Mouse (Mus musculus): ENCODE results near the gene Kif1c.
"Not testable (repeated sequence)": the region's sequence is repeated elsewhere in the genome, so short reads cannot be mapped to it uniquely, and the experiment has no call there.

The Kif1c gene

DNA sequence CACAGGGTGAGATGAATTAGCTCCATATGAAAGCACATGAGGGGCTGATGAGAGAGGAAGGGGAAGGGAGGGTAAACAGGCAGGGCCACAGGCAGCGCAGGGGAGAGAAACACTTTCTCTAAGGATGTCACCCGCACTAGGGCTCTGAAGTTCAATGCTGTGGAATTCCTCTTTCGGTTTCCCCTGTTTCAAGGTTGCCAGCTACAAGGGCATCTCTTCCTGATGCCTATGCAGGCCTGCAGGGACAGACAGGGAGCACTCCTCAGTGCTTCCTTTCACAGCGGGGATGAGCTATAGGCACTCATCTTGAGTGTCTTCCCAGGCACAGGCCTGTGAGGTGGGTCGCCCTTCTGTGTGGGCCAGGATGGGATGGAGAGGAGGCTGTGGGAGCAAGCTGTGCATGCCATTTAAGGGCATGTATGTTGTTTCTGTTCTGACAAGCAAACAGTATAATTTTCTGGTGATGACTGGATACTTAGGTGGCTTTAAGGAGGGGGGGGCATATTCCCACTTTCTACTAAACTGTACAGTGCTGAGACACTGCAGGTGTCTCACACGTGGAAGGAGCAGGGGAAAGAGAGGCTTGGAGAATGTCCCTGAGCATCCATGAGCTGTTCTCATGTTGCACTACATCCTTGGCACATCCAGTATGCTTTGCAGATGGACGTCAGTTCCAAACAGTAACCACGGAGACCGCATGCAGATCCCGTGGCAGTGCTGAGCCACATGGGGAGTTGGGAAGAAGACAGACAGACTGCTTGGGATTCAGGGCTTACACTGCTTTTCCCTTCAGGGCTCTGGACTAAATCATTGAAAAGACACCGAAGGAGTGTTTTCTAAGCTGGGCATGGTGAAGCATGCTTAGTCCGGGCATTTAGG lies 42.5 kb downstream of the Kif1c start:
- DNase-seq (ENCODE audit: low read depth, low spot score), result no peak

DNA sequence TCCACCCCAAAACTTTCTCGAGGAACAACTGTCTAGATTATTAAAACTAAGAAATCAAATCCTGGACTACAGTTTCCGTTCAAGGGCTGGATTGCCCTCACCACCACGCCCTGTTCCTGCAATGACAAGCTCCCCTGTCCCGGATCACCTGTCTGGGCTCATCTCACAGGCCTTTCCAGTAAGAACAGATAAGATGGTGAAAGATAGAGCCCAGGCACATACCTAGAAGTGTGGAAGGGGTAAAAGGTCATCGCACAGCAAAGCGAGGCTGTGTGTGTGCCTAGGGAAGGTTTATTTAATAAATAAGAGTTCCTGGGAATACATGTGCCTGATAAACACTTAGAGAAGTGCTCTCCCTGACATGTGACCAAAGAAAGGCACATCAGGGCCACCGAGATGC lies 45.3 kb downstream of the Kif1c start:
- no peak for DNase-seq (ENCODE audit: low read depth, low spot score)

DNA sequence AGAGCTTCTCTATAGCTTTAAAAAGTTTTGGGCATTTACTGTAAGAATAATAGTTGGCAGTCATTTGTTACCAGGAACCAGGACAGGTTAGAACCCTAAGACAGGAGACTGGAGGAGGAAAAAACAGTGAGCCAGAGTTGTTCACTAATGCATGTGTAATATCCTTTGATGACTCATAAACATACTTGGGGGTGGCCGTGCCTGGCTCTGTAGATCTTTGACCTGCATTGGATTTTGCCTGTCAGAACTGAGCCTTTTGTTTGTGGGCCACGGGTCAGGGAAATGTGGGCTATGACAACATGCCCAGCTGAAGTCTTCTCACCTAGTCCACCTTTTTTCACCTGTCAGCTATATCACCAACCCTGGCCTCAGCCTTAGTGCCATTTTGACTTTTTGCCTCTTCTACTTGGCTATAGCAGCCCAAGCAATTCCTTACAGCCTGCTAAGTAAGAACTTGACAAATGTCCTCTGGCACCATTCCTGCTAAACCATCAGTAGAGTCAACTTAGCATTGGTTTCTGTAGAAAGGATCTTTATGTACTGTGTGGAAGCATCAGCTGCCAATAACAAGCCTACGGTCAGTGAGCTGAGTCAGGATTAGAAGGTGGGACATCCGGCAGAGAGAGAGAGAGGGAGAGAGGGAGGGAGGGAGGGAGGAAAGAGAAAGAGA lies 47.7 kb downstream of the Kif1c start:
- no peak for DNase-seq (ENCODE audit: low read depth, low spot score)

DNA sequence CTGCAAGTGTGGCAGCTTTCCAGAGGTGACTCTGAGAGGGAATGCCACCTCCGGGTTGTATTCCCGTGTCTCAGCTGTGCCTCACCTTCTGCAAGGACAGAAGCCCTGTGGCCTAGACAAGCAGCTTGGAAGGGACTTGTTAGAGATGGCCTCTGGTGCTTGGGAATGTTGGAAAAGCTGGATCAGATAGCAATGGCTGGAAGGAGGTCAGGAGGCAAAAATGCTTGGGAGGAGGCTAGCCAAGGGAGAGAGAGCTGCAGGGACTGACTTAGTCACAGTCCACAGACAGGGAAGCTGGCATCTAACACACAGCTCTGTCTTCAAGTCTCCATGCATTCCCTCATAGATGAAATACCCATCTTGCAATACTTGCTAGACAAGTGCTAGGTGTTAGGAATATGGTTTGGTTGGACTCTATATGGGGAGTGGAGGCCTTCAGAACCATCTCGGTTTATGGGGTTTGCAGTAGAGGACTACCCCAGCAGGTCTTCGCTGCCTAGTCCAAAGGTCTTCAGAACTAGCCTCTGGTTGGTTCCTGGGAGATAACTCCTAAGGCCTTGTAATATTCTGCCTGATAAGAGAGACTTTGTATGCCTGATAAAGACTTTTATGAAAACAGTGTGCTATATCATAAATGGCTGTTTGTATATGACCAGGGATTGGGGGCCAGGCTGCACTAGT lies 52.1 kb downstream of the Kif1c start:
- DNase-seq (ENCODE audit: low read depth, low spot score), result no peak

DNA sequence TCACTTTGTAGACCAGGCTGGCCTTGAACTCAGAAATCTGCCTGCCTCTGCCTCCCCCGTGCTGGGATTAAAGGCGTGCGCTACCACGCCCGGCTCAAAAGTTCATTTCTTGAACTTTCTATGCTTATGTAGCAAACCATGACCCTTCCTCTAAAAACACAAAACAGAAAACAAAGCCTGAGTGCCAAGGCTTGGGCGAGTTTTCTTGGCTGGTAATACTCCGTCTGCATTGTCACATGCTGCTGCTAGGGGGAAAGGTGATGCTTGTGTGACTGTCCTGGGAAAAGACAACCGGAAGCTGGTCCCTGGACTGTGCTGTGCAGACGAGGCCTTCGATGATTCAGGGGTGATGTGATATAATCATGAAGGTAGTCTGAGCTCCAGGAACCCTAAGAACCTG lies 52.8 kb downstream of the Kif1c start:
- no peak for DNase-seq (ENCODE audit: low read depth, low spot score)

DNA sequence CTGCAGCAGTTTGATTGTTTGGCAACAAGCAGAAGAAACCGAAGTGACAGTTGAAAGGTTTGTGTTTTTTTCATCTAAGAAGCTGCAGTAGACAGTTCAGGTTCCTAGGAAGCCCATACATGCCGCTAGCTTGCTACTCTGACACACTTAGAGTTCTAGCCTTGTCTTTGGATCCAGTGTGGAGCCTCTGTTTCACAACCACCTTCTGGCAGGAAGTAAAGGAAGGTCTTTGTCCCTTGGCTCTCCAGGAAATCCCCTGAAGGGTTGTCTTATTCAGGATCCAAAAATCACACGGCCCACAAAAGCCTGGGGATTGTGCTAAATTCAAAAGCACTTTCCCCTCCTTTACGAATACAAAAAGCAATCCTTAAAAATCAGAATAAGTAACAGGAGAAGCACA lies 54.1 kb downstream of the Kif1c start:
- DNase-seq (ENCODE audit: low read depth, low spot score), result no peak

DNA sequence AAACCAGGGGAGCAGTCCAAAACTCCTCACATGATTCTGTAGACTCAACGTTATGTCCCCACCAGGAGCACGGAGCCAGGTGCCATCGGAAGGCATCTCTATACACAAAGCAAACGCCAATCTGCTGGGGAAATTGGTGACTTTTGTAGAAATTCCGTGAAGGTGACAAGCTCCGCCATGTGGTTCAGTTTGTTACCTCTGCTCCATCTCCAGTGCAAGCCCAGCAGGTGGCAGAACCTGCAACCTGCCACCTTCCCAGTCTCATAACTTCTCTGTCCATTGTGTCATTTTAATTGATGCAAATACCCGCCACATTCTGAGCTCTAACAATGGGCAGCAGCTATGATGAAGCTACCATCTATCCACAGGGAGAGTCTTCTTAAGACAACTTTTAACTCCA lies 54.6 kb downstream of the Kif1c start:
- peak; percentile 25 for DNase-seq (ENCODE audit: low read depth, low spot score)

DNA sequence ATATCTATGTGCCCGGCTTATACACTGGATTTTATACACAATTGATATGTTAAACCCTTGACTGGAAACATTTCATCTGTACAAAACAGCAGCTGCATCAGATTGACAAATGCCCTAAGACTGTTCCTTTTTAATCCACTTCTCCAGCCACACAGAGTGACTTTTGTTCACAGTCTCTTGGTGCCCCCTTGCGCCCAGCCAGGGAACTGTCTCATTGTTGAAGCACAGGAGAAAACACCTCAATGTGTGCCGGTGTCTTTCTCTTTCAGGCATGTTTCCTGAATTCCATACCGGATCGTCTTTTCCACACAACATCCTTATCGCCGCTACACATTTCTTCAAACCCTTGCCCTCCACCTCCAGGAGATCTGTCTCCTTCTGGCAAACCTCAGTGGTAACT lies 55.3 kb downstream of the Kif1c start:
- peak; percentile 78 for DNase-seq (ENCODE audit: low read depth, low spot score)

DNA sequence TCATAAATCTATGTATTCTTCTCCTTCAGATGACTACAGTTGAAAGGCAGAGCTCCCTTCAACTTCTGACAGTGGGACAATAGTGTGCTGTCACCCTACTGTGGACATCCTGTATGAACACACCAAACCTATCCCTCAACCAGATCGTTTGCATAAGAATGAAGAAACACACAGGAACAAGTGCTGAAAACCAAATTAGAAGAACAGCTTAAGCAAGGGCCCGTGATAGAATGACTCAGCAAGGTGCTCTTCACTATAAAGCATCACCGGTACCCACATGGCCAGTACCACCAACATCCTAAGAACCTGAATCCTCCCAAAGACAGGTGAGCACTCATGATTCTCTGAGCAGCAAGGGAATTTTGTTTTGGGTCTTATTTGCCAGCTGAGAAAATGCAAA lies 60.1 kb downstream of the Kif1c start:
- DNase-seq (ENCODE audit: low read depth, low spot score), result not testable (repeated sequence)

DNA sequence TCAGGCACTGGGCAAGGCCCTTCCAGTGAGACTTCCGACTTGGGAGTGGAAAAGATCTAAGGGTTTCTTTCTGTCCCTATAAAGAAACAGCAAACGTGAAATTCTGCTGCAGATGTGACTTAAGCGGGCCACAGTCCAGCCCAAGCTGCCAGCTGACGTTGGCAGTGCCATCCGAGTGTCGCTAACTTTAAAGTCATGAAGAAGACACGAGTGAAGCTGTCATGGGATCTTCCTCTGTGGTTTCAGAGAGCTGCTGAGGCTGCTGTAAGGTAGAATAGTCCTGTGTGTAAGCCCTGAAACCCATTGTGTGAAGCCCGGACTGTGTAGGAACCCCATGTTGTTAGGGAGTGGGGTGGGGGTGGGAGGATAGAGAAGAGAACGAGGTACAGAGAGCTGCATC lies 62.3 kb downstream of the Kif1c start:
- no peak for DNase-seq (ENCODE audit: low read depth, low spot score)

DNA sequence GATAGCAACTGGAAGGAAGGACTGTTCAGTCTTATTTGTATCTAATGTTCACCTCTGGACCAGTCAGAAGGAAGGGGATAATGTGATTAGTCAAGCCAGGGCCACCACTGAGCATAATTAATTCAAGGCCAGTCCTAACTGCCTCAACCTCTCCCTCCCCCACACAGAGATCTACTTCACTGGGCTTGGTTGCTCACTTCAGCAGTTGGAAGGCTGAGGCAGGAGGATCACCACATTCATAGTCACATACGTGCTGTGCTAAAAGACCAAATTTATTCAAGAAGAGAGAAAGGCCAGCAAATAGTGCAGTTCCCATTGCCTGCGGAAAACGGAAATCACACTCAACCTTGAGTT lies 63.2 kb downstream of the Kif1c start:
- DNase-seq (ENCODE audit: low read depth, low spot score), result peak; percentile 73

DNA sequence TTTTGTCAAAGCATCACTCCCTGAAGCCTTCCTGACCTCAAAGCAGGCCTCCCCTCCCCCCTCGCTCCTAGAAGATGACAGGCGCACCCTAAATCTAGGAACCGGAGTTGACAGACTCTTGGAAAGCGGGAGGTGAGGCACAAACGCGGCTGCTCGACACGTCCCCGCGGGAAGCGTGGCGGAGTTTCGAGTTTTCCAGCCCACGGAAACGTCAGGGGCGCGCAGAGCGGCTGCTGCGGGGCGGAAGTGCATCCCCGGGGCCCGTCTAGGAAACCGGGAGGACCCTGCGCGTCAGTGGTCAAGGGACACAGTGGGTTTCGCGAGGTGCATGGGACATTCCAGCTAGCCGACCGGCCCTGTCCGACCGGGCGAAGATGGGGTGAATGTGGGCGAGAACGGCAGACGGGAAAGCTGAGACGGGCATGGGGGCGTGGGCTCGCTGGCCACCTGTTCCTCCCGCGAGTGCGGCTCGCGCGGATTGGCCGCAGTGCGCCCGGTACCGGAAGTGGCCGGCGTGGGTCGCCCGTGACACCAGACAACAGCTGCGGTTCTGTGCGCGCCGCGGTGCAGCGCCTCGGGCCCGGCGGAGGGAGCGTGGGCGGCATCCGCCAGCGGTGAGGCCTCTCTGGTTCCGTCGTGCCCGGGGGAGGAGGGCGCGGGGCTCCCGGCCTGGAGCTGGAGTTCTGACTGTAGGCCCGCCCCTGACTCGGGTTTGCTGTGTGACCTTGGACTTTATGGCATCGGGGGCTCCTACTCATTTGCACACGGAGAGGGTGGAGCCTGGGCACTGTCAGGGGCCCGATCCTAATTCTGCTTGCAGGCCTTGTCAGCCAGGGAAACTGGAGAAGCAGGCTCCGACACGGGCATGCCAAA lies 63.8 kb downstream of the Kif1c start, which contains the start of gene Zfp3:
TSS of gene Zfp3 (plus strand) at position 274 of the 873 bp plus-strand sequence.
- DNase-seq (ENCODE audit: low read depth, low spot score), result peak; percentile 78

DNA sequence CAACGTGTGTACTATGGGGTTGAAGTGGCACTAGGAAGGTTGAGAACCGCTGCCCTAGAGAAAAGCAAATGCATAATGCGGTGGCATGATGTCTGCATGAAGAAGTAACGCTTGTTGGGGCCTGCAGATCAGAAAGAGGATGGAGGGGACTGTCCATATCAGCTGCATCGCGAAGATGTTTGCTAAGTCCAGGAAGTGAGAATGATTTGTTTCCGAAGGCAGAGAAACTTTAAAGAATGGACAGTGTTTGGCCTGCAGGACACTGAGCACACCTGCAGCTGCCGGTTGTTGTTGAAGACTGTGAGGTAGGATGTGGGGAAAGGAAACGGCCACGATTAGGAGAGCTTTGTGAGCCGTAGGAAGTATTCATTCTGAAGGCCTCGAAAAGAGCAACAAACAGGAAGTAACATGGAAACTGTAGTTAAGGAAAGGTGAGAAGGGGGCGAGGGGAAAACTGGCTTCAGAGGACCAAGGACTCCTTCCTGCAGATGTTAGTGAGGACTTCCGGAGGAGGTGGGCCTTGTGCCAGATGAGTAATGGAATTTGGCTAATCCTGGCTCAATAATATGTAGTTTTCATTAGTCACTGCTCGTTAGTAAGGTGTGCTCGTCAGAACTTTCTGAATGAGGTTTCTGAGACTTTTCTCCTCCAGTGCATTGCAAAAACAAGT lies 65.6 kb downstream of the Kif1c start:
- no peak for DNase-seq (ENCODE audit: low read depth, low spot score)

DNA sequence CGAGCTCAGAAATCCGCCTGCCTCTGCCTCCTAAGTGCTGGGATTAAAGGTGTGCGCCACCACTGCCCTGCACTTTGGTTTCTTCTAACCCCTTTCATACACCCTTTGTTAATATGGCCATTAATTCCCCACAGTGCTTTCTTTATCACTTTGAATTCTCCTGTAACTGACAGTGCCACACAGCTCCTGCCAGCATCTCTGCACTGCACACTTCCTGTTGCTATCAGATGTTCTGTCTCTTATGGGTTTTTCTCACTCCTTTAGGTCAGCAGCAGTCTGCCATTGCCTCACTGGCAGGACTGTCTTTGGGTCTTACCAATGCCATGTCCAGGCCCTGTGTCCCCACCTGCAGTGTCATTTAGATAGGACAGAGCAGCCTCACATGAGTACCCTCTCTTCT lies 70.5 kb downstream of the Kif1c start:
- no peak for DNase-seq (ENCODE audit: low read depth, low spot score)

DNA sequence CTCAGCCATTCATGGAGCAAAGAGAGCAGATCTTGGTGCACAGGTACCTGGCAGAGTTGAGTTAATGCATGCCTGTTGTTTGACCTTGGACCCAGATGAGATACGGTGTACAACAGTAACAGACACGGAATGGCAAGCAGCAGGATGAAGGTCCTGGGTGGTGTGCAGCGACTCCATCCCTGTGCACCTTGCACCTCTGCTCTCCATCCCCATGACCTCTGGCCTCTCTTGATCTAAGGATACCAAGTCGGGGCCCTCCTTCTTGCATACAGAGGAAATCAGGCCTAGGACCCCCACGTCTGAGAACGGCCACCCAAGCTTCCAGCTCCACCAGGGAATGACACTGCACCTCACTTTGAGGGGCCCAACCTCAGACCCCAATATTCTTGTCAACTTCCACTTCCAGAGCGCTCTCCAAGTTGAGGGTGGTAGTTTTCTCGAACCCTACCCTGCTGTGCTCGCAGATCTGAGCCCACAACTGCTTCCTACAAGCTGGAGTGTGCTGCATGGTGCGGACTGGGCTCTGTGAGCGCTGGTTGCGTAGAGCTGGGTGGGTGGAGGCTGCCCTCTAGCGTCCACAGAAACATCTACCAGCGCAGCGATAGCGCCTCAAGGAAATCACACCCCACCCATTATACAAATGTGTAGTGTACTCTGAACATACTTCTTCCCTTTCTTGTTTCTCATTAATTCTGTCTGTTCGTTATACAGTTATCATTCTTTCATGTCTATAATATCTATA lies 76.7 kb downstream of the Kif1c start:
- peak; percentile 87 for DNase-seq (ENCODE audit: low read depth, low spot score)

DNA sequence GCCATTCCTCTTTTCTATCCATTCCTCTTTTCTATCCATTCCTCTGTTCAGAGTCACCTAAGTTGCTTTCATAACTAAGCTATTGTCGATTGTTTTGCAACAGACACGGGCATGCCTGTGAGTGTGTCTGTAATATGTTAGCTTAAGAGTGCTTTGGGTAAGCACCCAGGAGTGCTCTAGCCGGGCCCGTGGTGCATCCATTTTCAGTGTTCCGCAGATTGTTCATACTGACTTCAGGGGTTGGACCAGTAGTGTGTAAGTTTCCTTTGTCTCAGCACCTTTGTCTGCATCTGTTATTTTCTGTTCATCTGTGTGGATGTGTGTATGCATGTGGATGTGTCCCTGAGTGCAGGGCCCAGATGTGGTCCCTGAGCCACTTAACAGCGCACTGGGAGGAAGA lies 77.3 kb downstream of the Kif1c start:
- no peak for DNase-seq (ENCODE audit: low read depth, low spot score)

DNA sequence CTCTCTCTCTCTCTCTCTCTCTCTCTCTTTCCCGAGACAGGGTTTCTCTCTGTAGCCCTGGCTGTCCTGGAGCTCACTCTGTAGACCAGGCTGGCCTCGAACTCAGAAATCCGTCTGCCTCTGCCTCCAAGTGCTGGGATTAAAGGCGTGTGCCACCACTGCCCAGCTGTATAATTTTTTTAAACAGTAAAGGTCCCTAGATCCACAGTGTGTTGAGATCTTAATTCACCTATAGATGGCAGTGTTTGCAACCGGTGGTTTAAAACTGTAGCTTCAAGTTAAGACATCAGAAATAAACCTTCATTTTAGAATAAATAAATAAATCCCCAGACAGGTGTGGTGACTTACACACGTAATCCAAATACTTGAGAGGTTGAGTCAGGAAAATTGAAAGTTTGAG lies 77.7 kb downstream of the Kif1c start:
- DNase-seq (ENCODE audit: low read depth, low spot score), result peak; percentile 52
